Mouse (Mus musculus) c-Kit-positive CD71-positive TER-119-positive erythroid progenitor cells, embryonic 14.5 days (primary cell): ENCODE measurements at regions not wholly inside any gene's neighbourhood (a gene's known extent, or its start where the extent isn't known, plus 50 kb on each side); places are given as distances from the start of the nearest gene placed in this dataset.
A peak's percentile ranks its signal among the peaks of the same experiment; 100 is the strongest.
"Not testable (repeated sequence)": the region's sequence is repeated elsewhere in the genome, so short reads cannot be mapped to it uniquely, and the experiment has no call there.

ENCODE experiments used
- DNase-seq: peaks from one replicate; pipeline ENCODE4 v3.0.0-alpha.2; 2013; ENCODE audit warnings: low spot score

DNA sequence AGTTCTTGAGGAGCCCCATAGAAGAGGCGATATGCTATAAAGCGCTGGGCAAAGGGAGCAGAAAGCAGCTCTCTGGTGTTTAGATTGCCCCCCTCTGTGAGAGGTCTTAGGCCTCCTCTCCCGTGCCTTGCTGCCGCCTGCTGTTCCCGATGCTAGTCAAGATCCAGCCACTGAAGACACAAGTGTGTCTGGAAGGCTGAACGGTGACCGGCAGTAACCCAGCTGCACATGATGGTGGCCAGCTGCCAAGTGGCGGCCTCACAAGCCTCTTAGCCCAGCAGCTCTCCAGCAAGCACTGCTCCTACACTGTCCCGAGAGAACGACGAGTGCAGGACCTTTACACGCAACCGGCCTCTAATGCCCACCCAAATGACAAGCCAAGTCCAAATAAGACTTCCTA, 104.1 kb upstream of the Abca1 start:
- DNase-seq: no peak

DNA sequence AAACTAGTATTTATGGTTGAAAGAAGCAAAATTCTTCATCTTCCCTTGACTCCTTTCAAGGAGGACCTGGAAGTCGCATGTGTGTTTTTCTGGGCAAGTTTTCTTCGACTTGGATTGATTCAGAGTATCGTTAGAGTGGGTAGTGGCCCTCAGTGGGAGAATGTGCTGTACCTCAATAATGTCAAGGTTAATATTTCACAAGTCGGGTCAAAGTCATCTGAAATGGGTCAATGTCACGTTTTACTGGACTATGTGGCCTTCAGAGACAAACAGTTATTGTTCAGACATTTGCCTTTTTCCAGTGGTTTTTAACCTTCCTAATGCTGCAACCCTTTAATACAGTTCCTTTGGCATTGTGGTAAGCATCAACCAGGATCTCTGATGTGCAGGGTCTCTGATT, 102.8 kb upstream of the Abca1 start:
- DNase-seq: no peak

DNA sequence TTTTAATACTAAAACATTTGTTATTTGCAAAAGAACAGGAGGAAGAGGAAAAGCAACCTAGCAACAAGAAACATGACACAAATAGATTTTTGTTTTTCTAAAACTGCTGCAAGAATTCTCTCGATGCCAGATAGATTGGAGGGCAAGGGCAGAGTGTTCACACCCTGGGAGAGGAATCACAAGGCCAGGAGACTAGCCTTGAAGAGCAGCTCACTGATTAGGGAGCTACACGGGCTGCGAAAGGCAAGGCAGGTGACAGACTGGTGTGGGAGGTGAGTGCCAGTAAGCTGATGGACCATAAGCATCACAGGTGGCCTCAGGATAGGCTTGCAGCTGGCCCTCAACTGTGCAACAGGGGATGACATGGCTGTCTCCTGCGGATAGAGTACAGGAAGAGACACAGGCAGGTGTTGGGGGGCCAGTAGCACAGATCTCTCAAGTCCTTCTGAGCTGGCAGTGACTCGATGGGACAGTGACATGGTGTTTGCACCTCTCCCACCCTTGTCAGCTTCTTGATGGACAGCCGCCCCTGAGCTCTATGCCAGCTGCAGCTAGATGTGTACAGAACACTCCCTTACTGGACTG, 102.0 kb upstream of the Abca1 start:
- no peak for DNase-seq

DNA sequence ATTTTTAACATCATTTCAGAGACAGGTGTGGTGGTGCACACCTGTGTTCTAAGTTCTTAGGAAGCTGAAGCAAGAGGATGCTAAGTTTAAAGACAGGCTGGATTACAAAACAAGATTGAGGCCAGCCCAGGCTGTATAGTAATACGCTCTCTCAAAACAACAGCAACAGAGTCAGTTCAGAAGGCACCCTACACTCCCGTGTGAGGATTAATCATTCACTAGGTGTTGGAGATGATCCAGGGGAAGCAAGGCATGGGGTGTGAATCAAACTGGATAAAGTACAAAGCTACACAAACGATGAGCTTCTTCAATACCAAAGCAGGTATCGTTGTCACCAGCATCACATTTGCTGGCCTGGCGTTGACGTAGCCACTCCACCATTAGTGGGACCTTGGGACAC, 99.3 kb upstream of the Abca1 start:
- DNase-seq: no peak

DNA sequence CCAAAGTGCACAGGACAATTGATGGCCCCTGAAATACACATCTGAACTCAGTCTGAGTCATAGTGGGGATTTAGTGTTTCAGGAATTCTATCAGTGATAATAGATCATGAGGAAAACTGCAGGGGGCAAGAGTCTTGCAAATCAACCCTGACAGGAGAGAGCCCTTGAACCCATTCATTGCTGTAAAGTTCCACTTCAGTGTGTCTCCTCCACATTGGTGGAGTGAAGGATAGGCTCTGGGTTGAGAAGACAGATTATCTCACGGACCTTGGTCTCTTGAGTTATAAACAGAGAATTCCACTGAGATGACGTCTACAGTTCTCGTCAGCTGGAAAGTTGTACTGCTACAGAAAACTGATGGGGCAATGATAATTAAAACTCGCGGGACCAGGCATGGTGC, 97.3 kb upstream of the Abca1 start:
- no peak for DNase-seq

DNA sequence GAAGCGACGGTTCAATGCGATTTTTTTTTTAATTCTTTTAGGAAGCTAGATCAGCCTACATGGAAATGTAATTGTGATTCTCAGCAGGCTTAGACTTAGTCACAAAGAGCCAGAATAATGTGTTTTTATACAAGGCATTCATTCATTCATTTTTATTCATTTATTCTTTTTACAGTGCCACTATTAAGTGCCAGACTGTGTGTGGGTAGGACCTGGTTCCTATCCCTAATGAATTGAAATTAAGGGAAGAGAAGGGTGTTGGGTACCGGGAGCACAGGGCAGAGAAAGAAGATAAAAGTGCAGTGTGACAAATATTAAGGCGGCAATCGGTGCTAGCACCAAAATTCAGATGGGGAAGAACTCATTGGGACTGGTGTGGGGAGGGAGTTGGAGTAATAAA, 94.8 kb upstream of the Abca1 start:
- no peak for DNase-seq

DNA sequence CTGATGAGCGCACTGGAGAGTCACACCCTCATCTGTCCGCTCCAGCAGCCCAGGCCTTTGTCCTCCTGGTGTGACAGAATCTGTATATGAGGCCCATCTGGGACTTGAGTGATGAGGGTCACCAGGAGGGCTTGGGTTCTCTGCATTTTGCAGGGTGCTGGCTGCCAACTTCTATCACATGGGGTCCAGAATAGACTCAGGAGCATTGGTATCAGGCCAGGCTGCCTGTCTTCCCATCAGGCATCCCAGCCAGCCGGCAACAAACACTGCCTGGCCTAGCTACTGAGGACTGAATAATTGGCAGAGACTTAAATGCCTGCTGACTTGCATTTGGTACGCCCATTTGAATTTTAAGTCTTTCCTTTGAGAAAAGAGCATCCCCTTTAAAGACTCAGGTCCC, 94.0 kb upstream of the Abca1 start:
- no peak for DNase-seq

DNA sequence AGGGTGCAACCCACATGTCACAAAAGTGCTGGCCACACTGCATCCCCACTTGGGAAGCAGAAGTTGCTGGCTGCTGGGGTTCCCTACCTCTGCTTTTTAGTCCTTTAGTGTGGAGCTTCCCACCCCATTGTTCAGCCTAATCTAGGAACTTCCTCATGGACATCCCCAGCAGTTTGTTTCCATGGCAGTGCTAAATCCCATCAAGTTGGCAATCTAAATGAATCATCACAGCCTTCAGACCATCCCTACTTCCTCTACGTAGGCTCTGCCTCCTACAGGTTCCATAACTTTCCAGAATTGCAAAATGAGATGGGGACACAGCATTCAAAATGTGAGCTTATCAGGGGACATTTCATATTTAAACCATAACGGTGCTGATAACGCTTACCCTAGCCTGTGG, 90.6 kb upstream of the Abca1 start:
- no peak for DNase-seq

DNA sequence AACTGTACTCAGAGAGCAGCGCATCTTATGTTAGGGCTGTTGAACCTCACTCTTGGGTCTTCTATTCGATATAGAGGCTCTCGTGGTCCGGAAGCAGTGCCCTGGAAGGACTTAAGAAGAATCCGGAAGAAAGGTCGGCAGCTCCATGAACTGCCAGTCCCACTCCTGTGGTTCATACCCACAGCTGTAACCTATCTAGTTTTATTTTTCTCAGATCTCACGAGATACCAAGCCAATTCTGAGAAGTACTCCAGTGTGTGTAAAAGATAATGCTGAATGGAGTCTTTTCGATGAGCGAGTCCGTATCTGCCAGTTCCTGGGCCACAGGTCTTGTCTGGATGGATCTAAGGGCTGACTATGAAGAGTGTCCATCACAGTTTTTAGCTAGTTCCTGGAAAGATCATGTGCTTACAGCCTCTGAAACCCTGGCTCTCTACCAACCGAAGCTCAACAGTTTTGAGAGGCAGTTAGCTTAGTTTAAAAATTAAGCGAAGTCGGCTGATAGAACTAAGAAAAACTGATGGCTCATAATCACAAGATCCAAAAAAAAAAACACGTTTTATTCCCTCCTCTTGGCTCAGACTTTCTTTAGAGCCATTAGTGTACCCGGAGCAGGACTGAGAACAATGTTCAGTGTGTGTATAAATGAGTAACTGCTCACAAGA, 86.5 kb upstream of the Abca1 start:
- peak; percentile 51 for DNase-seq

DNA sequence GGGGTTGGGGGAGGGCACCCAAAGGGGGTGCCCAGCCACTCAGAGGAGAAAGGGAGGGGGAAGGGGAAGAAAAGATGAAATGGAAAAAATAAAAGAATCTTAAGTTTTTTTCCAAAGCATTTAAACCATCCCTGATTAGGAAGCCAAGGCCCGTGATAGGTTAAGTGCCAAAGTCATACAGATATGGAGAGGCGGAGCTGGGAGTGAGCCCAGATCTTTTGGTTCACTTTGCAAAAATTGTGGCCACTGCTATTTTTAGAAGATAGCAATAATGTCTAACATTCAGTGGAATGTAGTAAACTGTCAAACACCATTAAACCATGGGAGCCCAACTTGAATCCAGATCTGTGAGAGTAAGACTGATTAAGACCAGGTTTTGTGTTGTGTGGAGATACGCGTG, 85.9 kb upstream of the Abca1 start:
- no peak for DNase-seq

DNA sequence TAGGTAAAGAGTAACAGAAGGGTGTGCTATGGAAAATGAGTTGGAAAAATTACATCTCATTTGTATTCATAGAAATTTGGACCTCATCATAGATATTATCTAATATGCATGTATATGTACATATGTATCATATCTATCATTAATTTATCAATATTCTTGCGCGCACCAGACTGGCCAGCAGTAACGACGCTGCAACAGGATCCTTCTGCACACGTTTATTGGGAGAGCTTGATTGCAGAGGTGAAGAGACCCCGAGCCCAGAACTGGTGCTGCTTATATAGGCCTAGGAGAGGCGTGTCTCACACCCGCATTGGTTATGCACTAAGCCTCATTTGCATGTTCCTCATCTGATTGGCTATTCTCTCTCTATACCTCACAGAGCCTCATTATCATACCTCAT, 83.8 kb upstream of the Abca1 start:
- DNase-seq: not testable (repeated sequence)

DNA sequence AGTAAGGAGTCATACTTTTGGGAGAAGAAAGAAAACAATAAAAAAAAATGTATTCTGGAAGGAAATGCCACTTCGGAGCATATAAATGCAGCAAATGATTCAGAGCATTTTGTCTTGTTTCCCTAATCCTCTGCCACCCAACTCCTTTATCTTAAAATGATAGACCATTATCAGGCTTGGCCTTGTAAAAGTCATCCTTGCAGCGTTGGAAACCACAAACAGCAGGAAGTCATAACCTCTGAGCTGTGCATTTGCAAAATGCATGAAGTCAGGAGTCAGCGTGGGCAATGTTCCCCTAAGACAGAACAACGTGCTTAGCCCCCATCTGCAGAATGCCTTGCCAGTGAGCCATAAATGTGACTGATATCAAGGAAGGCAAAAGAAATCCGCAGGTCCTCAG, 80.2 kb upstream of the Abca1 start:
- no peak for DNase-seq

DNA sequence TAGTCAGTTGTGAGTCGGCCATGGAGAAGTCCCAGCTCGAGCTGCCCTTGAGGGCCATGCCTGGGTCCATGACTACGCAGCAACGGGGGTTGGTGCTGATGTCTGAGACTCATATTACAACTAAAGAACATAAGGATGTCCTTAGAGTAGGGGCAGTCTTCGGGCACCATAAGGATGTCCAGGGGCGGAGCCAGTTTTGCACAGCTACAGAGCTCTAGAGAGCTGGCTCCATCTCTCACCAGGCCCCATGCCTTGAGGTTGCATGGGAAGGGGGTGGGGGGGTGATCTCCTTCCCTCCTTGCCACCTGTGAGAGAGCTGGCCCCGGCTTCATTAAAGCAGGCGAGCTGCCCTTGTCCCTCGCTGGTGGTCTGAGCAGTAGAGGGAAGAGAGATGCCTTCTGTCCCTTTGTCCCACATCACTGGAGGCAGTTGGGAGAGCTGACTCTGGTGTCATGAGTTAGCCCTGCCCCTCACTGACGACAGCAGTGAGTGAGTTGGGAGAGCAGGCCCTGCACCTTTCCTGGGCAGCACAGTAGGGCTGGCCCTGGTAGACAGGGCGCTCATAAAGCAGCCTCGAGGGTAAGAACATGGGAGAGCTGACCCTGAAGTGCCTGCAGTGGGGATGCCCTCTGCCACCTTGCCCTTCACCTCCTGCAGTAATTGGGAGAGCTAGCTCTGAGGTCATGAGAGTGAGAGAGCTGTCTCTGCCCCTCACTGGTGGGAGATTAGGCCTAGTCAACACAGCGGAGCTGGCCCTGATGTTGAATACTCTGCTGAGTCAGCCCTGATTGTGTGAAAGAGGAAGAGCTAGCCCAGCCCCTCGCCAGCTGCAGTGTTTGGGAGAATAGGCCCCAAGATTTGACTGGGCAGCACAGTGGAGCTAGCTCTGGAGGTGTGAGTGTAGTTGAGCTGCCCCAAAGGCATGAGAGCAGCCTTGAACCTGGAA, 78.9 kb upstream of the Abca1 start:
- no peak for DNase-seq

DNA sequence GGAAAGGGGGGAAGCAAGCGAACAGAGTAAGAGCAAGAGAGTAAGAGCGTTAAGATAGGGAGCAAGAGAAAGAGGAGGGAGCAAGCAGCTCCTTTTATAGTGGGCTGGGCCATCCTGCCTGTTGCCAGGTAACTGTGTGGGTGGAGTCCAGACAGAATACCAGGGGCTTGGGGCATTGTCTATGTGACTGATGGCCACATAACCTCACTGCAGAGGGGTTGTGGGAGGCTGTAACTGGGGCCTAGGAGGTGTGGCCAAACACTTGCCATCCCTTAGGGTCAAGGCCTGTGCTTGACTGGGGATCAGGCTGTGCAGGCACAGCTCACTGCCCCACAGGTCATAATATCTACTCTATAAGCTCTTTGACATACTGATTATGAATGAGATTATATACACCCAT, 76.2 kb upstream of the Abca1 start:
- DNase-seq: no peak

DNA sequence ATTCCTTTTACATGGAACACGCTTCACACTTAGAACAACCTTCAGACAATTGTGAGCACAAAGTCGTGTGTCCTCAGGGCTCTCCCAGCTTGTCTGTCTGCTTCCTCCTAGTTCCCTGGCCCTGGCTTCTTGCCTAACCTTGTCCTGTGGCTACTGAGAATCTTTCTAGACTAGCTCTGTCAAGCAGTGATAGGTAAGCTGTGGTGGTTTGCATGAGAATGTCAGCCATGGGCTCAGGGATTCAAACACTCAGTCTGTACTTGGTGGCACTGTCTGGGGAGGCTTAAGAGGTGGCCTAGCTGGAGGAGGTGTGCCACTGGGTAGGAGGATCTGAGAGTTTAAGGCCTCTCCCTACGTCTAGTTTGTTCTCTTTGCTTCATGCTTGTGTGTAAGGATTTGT, 72.7 kb upstream of the Abca1 start:
- no peak for DNase-seq

DNA sequence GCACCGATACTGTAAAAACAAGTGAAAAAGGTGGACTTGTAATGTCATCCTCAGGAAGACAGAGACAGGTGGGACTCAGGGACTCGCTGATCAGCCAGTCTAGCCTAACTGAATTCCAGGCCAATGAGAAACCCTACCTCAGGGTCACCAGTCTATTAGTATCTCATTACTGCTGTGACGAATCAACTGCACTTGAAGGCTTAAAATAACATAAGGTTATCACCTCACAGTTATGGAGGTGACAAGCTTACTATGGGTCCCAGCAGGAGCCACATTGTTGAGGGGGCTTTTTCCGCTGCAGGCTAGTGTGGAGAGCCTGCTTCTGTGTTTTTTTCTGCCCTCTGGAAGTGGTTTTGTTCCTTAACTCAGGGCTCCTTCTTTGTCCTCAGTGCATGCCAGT, 72.2 kb upstream of the Abca1 start:
- DNase-seq: no peak

DNA sequence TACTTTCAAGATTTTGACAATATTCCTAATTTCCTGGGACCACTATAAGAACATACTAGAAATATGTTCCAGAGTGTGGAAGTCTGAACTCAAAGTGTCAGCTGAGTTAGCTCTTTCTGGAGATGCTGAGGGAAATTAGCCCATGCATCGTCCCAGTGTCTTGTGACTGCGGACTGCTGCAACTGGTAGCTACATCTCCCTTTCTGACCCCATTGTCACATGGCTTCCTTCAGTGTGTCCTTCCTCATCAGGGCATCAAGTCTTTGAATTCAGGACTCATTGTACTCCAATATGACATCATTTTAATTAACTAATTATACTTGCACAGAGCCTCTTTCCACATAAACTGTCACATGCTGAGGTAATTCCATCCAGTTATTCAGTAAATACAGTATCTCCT, 71.4 kb upstream of the Abca1 start:
- DNase-seq: no peak

DNA sequence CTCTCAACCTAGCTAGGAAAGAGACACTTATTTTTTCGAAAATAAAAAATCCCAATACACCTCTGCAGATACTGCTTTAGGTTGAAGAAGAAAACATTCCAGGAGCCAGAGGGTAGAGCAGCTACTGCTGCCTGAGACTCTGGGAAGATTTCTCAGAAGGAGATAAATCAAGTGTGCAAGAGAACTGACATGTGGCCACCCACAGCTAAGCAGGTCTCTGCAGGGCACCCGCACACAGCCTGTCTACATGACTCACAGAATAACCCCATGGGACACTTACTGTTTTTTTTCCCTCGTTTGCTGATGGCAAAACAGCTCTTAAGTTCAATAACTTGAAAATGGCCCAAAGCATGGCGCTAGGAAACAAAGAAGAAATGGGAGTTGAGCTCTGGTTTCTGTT, 68.7 kb upstream of the Abca1 start:
- no peak for DNase-seq

DNA sequence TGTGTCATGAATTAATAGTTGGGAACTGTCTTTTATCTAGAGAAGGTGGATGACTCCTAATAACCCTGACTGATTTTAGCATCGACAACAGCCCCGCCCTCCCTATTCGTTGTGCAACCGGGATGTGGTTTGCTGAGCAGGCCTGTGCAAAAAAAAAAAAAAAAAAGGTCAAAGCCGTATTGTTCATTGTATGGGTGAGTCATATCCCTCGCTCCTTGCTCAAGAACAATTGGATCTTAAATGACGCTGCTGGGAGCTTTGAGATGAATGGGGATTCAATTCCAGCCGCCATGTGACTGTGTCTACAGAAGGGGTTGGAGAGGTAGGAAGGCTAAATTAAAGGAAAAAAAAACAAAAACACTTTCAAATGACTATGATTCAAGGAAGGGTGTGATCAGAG, 68.1 kb upstream of the Abca1 start:
- no peak for DNase-seq

DNA sequence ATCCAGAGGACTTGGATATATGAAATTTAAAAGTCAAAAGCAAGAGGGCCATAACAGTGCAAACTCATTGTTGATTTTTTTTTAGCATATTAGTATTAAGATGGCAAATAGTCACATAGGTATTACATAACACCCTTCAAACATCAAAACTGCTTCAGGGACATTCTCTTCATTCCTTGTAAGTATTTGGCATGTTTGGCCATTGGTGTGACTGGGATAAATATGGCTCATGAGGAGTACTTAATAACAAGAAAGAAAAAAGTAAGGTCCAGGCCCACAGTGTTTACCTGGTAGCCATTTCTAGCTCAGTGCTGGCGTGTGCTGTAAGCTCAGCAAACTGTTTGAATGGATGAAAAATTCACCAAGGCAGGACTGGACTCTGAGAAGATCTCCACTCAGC, 67.4 kb upstream of the Abca1 start:
- DNase-seq: no peak

DNA sequence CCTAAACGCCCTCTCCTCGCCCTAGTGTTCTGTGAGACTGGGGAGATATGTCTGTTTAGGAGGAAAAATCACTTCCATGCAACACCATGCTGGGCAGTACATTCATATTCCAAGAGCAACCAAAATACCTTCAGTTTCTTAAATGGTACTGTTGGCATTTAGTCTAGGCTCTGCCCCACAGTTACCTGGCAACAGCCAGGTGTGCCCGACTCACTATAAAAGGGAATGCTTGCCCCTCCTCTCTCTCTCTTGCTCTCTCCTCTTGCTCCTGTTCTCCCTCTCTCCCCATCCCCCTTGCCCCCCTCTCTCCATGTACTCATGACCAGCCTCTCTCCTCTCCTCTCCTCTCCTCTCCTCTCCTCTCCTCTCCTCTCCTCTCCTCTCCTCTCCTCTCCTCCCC, 66.7 kb upstream of the Abca1 start:
- DNase-seq: no peak

DNA sequence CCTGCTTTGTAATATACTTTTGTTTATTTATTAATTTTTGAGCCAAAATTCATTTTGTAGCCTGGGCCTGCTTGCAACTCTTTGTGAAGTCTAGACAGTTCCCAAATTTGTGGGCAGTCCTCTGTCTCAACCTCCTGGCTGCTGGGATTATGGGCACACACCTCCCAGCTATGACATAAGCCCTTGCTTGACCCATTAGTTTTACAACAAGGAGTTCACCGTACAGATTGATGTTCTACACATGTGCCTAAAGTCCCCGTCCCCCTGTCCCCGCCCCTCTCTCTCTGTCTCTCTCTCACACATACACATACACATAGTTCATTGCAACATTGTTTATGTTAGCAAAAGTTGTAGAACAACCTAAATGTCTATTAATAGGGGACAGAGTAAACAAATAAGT, 63.7 kb upstream of the Abca1 start:
- DNase-seq: no peak

DNA sequence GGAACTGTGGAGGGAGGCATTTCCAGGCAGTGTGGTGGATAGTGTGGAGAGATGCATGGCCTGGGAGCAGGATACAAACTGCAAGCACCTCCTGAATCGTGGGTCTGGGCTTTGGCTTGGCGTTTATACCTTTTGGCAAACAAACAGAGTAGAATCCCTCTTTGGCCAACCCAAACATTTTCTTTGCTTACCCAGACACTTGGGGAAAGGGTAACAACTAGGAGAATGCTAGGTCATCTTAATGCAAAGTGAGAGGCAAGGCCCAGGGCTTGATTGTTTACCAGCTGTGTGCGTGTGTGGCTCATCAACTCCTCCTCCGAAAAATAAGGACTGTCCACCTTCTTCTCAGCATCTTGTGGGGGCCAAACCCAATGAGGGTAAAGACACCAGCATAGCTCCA, 61.1 kb upstream of the Abca1 start:
- no peak for DNase-seq
